Mouse (Mus musculus) embryonic facial prominence, embryonic 13.5 days (tissue): ENCODE data around the gene Gse1. TPM values are rescaled to one million over a fixed set of nuclear protein-coding genes. Genes with fewer than 3 reads are reported as not detected.
A peak's percentile ranks its signal among the peaks of the same experiment; 100 is the strongest.

Source experiments
- ATAC-seq: fragments of 200-750 bp; cut with Nextera tagmentation; 2 replicates; pipeline ENCODE4 v1.8.0; 2017; ENCODE audit warnings: low read depth; ENCODE audit not compliant: insufficient number of reproducible peaks, insufficient read depth, low FRiP score, low TSS enrichment
- H3K27ac ChIP-seq: fragments of 300-500 bp; sonication (generic); 2 replicates; pipeline ENCODE4 v1.5.1; 2015; ENCODE audit warnings: moderate library complexity, mild to moderate bottlenecking, inconsistent platforms
- H3K27me3 ChIP-seq: fragments of 300-500 bp; sonication (generic); 2 replicates; pipeline ENCODE4 v1.6.1; 2015; ENCODE audit warnings: mild to moderate bottlenecking, inconsistent platforms
- H3K36me3 ChIP-seq: fragments of 300-500 bp; sonication (generic); 2 replicates; pipeline ENCODE4 v1.6.1; 2015; ENCODE audit warnings: mild to moderate bottlenecking, inconsistent platforms
- H3K4me1 ChIP-seq: fragments of 300-500 bp; sonication (generic); 2 replicates; pipeline ENCODE4 v1.6.1; 2015; ENCODE audit warnings: inconsistent platforms
- H3K4me2 ChIP-seq: fragments of 300-500 bp; sonication (generic); 2 replicates; pipeline ENCODE4 v1.6.1; 2015; ENCODE audit warnings: moderate library complexity, mild to moderate bottlenecking, inconsistent platforms
- H3K4me3 ChIP-seq: fragments of 300-500 bp; sonication (generic); 2 replicates; pipeline ENCODE4 v1.5.1; 2015; ENCODE audit warnings: mild to moderate bottlenecking, inconsistent platforms
- H3K9ac ChIP-seq: fragments of 300-500 bp; sonication (generic); 2 replicates; pipeline ENCODE4 v1.6.1; 2015; ENCODE audit warnings: mild to moderate bottlenecking, inconsistent platforms
- H3K9me3 ChIP-seq: fragments of 300-500 bp; sonication (generic); 2 replicates; pipeline ENCODE4 v1.6.1; 2016; ENCODE audit warnings: inconsistent platforms
- WGBS: fragments of 180-500 bp; shearing (Covaris S2); methylation state at CpG from one replicate; pipeline ENCODE4 v1.1.7; 2015; ENCODE audit warnings: mixed read lengths; 5-methylcytosine and 5-hydroxymethylcytosine counted together
- polyA plus RNA-seq: library from polyadenylated mRNA; unstranded; fragments of >200 nt; fragmentation: Nextera tagmentation; extraction: Ambion mirVana; gene quantifications from 2 replicates; pipeline ENCODE4 v1.2.1, GENCODE M21; 2015

The Gse1 gene
- polyA plus RNA-seq, 1 experiment from 2014 or later, result 8.6 TPM

GRCm38 (mm10) chr8:120244553-120244952 is 16.3 kb downstream of the Gse1 start:
- Histone ChIP-seq H3K36me3 (peaks cover 51% of the 10 kb centered on the region), H3K9ac (no peak overlapping the region)
- 89% methylated on average over 10 of the region's 10 CpGs for WGBS

GRCm38 (mm10) chr8:120247618-120248017 is 19.4 kb downstream of the Gse1 start:
- no peak overlapping the region for H3K9ac ChIP-seq
- 82% methylated on average over 5 of the region's 5 CpGs for WGBS
- peaks cover 30% of the 10 kb centered on the region for H3K4me1 ChIP-seq
- peaks cover 3% of the 10 kb centered on the region; the same call in 1 of the 2 replicates for H3K9me3 ChIP-seq
- no peak for ATAC-seq
- H3K4me2 ChIP-seq, result no peak overlapping the region
- H3K27ac ChIP-seq, result no peak overlapping the region
- H3K4me3 ChIP-seq, result no peak overlapping the region
- H3K36me3 ChIP-seq, result peaks cover 31% of the 10 kb centered on the region
- H3K27me3 ChIP-seq, result no peaks in the 10 kb centered on the region

More at GRCm38 (mm10) chr8:120244553-120244952, 16.3 kb downstream of the Gse1 start:
- no peak for ATAC-seq
- no peaks in the 10 kb centered on the region for H3K27me3 ChIP-seq
- H3K4me2 ChIP-seq, result no peak overlapping the region
- no peak overlapping the region for H3K4me3 ChIP-seq
- H3K9me3 ChIP-seq, result peaks cover 3% of the 10 kb centered on the region; the same call in 1 of the 2 replicates
- H3K4me1 ChIP-seq, result peaks cover 8% of the 10 kb centered on the region
- H3K27ac ChIP-seq, result no peak overlapping the region

- ATAC-seq, result no peak
- H3K4me1 ChIP-seq, result peaks cover 30% of the 10 kb centered on the region
- no peak overlapping the region for H3K27ac ChIP-seq
- H3K9me3 ChIP-seq, result peaks cover 3% of the 10 kb centered on the region; the same call in 1 of the 2 replicates
- 82% methylated on average over 7 of the region's 7 CpGs for WGBS
- no peaks in the 10 kb centered on the region for H3K27me3 ChIP-seq
- no peak overlapping the region for H3K9ac ChIP-seq
- peaks cover 27% of the 10 kb centered on the region for H3K36me3 ChIP-seq
- H3K4me2 ChIP-seq, result no peak overlapping the region
- no peak overlapping the region for H3K4me3 ChIP-seq
These were observed 19.8 kb downstream of the Gse1 start for GRCm38 (mm10) chr8:120248031-120248430.

GRCm38 (mm10) chr8:120248451-120248850 is 20.2 kb downstream of the Gse1 start:
- Histone ChIP-seq H3K36me3 (peaks cover 25% of the 10 kb centered on the region), H3K9ac (no peak overlapping the region), H3K9me3 (peaks cover 3% of the 10 kb centered on the region; the same call in 1 of the 2 replicates), H3K27me3 (no peaks in the 10 kb centered on the region), H3K4me2 (no peak overlapping the region), H3K27ac (no peak overlapping the region), H3K4me1 (peaks cover 30% of the 10 kb centered on the region), H3K4me3 (no peak overlapping the region)
- ATAC-seq, result no peak
- WGBS, result 96% methylated on average over 4 of the region's 4 CpGs

- WGBS, result 73% methylated on average over 9 of the region's 9 CpGs
- 0 out of 2 replicates have a peak overlapping the region, but pooled peaks have one; percentile 11 for H3K9ac ChIP-seq
- peak overlapping the region; percentile 61 for H3K27ac ChIP-seq
- no peaks in the 10 kb centered on the region for H3K9me3 ChIP-seq
- no peak overlapping the region for H3K4me3 ChIP-seq
- peaks cover 43% of the 10 kb centered on the region for H3K4me1 ChIP-seq
- no peak for ATAC-seq
- H3K36me3 ChIP-seq, result peaks cover 11% of the 10 kb centered on the region; the same call in 1 of the 2 replicates
- H3K4me2 ChIP-seq, result no peak overlapping the region
- no peaks in the 10 kb centered on the region for H3K27me3 ChIP-seq
These were observed 21.6 kb downstream of the Gse1 start for GRCm38 (mm10) chr8:120249800-120250336.

- H3K27ac ChIP-seq, result peak overlapping the region; percentile 55; the same call in 1 of the 2 replicates
- 67% methylated on average over 16 of the region's 16 CpGs for WGBS
These were observed 22.6 kb downstream of the Gse1 start for GRCm38 (mm10) chr8:120250750-120251410.

GRCm38 (mm10) chr8:120251411-120252035 is 23.3 kb downstream of the Gse1 start:
- WGBS, result 66% methylated on average over 9 of the region's 9 CpGs
- Histone ChIP-seq H3K9me3 (no peaks in the 10 kb centered on the region), H3K27ac (peak overlapping the region; percentile 55; the same call in 1 of the 2 replicates), H3K4me3 (no peak overlapping the region), H3K4me2 (no peak overlapping the region), H3K9ac (0 out of 2 replicates have a peak overlapping the region, but pooled peaks have one; percentile 37), H3K27me3 (no peaks in the 10 kb centered on the region), H3K36me3 (peaks cover 4% of the 10 kb centered on the region; the same call in 1 of the 2 replicates), H3K4me1 (peaks cover 60% of the 10 kb centered on the region)
- ATAC-seq, result no peak

More at GRCm38 (mm10) chr8:120250750-120251410, 22.6 kb downstream of the Gse1 start:
- Histone ChIP-seq H3K9me3 (no peaks in the 10 kb centered on the region), H3K4me2 (no peak overlapping the region), H3K27me3 (no peaks in the 10 kb centered on the region), H3K4me3 (no peak overlapping the region), H3K4me1 (peaks cover 53% of the 10 kb centered on the region), H3K36me3 (peaks cover 9% of the 10 kb centered on the region; the same call in 1 of the 2 replicates), H3K9ac (0 out of 2 replicates have a peak overlapping the region, but pooled peaks have one; percentile 37)
- ATAC-seq, result no peak

- WGBS, result 82% methylated on average over 8 of the region's 8 CpGs
- peaks cover 80% of the 10 kb centered on the region for H3K4me1 ChIP-seq
- H3K27ac ChIP-seq, result no peak overlapping the region
- no peaks in the 10 kb centered on the region for H3K9me3 ChIP-seq
- no peak overlapping the region for H3K9ac ChIP-seq
- no peak overlapping the region for H3K4me3 ChIP-seq
- no peak for ATAC-seq
- H3K27me3 ChIP-seq, result no peaks in the 10 kb centered on the region
- H3K36me3 ChIP-seq, result peaks cover 4% of the 10 kb centered on the region; the same call in 1 of the 2 replicates
- H3K4me2 ChIP-seq, result no peak overlapping the region
These were observed 25.4 kb downstream of the Gse1 start for GRCm38 (mm10) chr8:120253626-120254025.

GRCm38 (mm10) chr8:120255406-120255987 is 27.2 kb downstream of the Gse1 start:
- Histone ChIP-seq H3K27ac (no peak overlapping the region), H3K4me3 (no peak overlapping the region), H3K9me3 (no peaks in the 10 kb centered on the region), H3K4me1 (peaks cover 87% of the 10 kb centered on the region), H3K27me3 (no peaks in the 10 kb centered on the region), H3K9ac (0 out of 2 replicates have a peak overlapping the region, but pooled peaks have one; percentile 17), H3K36me3 (peaks cover 4% of the 10 kb centered on the region; the same call in 1 of the 2 replicates), H3K4me2 (no peak overlapping the region)
- ATAC-seq, result no peak
- 87% methylated on average over 6 of the region's 6 CpGs for WGBS

GRCm38 (mm10) chr8:120256958-120257357 is 28.7 kb downstream of the Gse1 start:
- Histone ChIP-seq H3K4me1 (peaks cover 87% of the 10 kb centered on the region), H3K9ac (peak overlapping the region; percentile 41), H3K9me3 (no peaks in the 10 kb centered on the region), H3K27me3 (no peaks in the 10 kb centered on the region), H3K36me3 (peaks cover 4% of the 10 kb centered on the region; the same call in 1 of the 2 replicates), H3K27ac (no peak overlapping the region; the same call in 1 of the 2 replicates), H3K4me2 (no peak overlapping the region), H3K4me3 (no peak overlapping the region)
- no peak for ATAC-seq
- 41% methylated on average over 6 of the region's 6 CpGs for WGBS

- no peak for ATAC-seq
- Histone ChIP-seq H3K27ac (no peak overlapping the region), H3K4me2 (no peak overlapping the region), H3K4me3 (no peak overlapping the region), H3K9ac (no peak overlapping the region), H3K36me3 (peaks cover 4% of the 10 kb centered on the region; the same call in 1 of the 2 replicates), H3K4me1 (peaks cover 96% of the 10 kb centered on the region), H3K27me3 (no peaks in the 10 kb centered on the region), H3K9me3 (no peaks in the 10 kb centered on the region)
- WGBS, result 33% methylated on average over 13 of the region's 13 CpGs
These were observed 30.9 kb downstream of the Gse1 start for GRCm38 (mm10) chr8:120259206-120259605.
